Mouse (Mus musculus) midbrain, embryonic 14.5 days (tissue): ENCODE measurements around the gene Mgst2. TPM values are rescaled to one million over a fixed set of nuclear protein-coding genes. Genes with fewer than 3 reads are reported as not detected.
A peak's percentile ranks its signal among the peaks of the same experiment; 100 is the strongest.

Experiments
- ATAC-seq: fragments of 200-750 bp; cut with Nextera tagmentation; 2 replicates; pipeline ENCODE4 v1.8.0; 2017; ENCODE audit warnings: moderate number of reproducible peaks, moderate library complexity; ENCODE audit not compliant: low FRiP score, low TSS enrichment
- DNase-seq: peaks from one replicate; pipeline ENCODE4 v3.0.0-alpha.2; 2015
- H3K27ac ChIP-seq: fragments of 300-500 bp; sonication (generic); replicated peaks from 2 replicates; pipeline ENCODE4 v1.5.1; 2014; ENCODE audit warnings: mild to moderate bottlenecking, low read depth, low read length, moderate library complexity
- H3K27me3 ChIP-seq: fragments of 300-500 bp; sonication (generic); 2 replicates; pipeline ENCODE4 v1.6.1; 2014; ENCODE audit warnings: low read length, control low read depth, mixed read lengths; ENCODE audit not compliant: control insufficient read depth, insufficient read depth
- H3K36me3 ChIP-seq: fragments of 300-500 bp; sonication (generic); 2 replicates; pipeline ENCODE4 v1.6.1; 2014; ENCODE audit warnings: low read length, control low read depth; ENCODE audit not compliant: control insufficient read depth, insufficient read depth
- H3K4me1 ChIP-seq: fragments of 300-500 bp; sonication (generic); 2 replicates; pipeline ENCODE4 v1.6.1; 2014; ENCODE audit warnings: mild to moderate bottlenecking, antibody characterized with exemption, low read length, control low read depth; ENCODE audit not compliant: control insufficient read depth, insufficient read depth
- H3K4me2 ChIP-seq: fragments of 300-500 bp; sonication (generic); 2 replicates; pipeline ENCODE4 v1.6.1; 2014; ENCODE audit warnings: mild to moderate bottlenecking, low read length, moderate library complexity
- H3K4me3 ChIP-seq: fragments of 300-500 bp; sonication (generic); replicated peaks from 2 replicates; pipeline ENCODE4 v1.5.1; 2014; ENCODE audit warnings: low read depth, low read length
- H3K9ac ChIP-seq: fragments of 300-500 bp; sonication (generic); replicated peaks from 2 replicates; pipeline ENCODE4 v1.6.1; 2014; ENCODE audit warnings: mild to moderate bottlenecking, low read length, moderate library complexity
- H3K9me3 ChIP-seq: fragments of 300-500 bp; sonication (generic); 2 replicates; pipeline ENCODE4 v1.6.1; 2016; ENCODE audit warnings: low read length, control low read depth, mixed read lengths; ENCODE audit not compliant: control insufficient read depth
- WGBS: fragments of 180-500 bp; shearing (Covaris S2); extraction: QIAGEN DNeasy Blood & Tissue Kit; methylation state at CpG from one replicate; pipeline ENCODE4 v1.1.7; 2014; 5-methylcytosine and 5-hydroxymethylcytosine counted together
- polyA plus RNA-seq: library from polyadenylated mRNA; unstranded; fragments of >200 nt; fragmentation: Nextera tagmentation; extraction: Ambion mirVana; gene quantifications from 2 replicates; pipeline ENCODE4 v1.2.1, GENCODE M21; 2014

Gene Mgst2
- polyA plus RNA-seq, 1 experiment from 2014 or later = 0.46 TPM

GRCm38 (mm10) chr3:51686316-51686715 is 26.2 kb downstream of the Mgst2 start:
- H3K4me3 ChIP-seq = no peak overlapping the region
- H3K4me2 ChIP-seq = no peak overlapping the region
- DNase-seq = no peak
- WGBS = 91% methylated on average over 6 of the region's 6 CpGs
- H3K36me3 ChIP-seq = peaks cover 34% of the 10 kb centered on the region
- H3K9me3 ChIP-seq = no peaks in the 10 kb centered on the region
- no peaks in the 10 kb centered on the region for H3K4me1 ChIP-seq
- H3K27ac ChIP-seq = no peak overlapping the region
- H3K9ac ChIP-seq = no peak overlapping the region
- ATAC-seq = no peak
- no peaks in the 10 kb centered on the region for H3K27me3 ChIP-seq

- no peak for DNase-seq
- H3K27me3 ChIP-seq = no peaks in the 10 kb centered on the region
- WGBS = 86% methylated on average over 6 of the region's 6 CpGs
These were observed 26.6 kb downstream of the Mgst2 start for GRCm38 (mm10) chr3:51686791-51687190.

GRCm38 (mm10) chr3:51688725-51689124 is 28.6 kb downstream of the Mgst2 start:
- WGBS = 95% methylated on average over 8 of the region's 8 CpGs
- Histone ChIP-seq H3K27ac (no peak overlapping the region), H3K27me3 (no peaks in the 10 kb centered on the region), H3K9ac (no peak overlapping the region), H3K9me3 (no peaks in the 10 kb centered on the region), H3K4me1 (no peaks in the 10 kb centered on the region), H3K36me3 (peaks cover 34% of the 10 kb centered on the region), H3K4me3 (no peak overlapping the region), H3K4me2 (no peak overlapping the region)
- DNase-seq (no peak), ATAC-seq (no peak)

More at GRCm38 (mm10) chr3:51686791-51687190, 26.6 kb downstream of the Mgst2 start:
- H3K9ac ChIP-seq = no peak overlapping the region
- no peak overlapping the region for H3K4me3 ChIP-seq
- no peak overlapping the region for H3K27ac ChIP-seq
- no peak for ATAC-seq
- peaks cover 34% of the 10 kb centered on the region for H3K36me3 ChIP-seq
- no peaks in the 10 kb centered on the region for H3K4me1 ChIP-seq
- H3K9me3 ChIP-seq = no peaks in the 10 kb centered on the region
- no peak overlapping the region for H3K4me2 ChIP-seq

DNA sequence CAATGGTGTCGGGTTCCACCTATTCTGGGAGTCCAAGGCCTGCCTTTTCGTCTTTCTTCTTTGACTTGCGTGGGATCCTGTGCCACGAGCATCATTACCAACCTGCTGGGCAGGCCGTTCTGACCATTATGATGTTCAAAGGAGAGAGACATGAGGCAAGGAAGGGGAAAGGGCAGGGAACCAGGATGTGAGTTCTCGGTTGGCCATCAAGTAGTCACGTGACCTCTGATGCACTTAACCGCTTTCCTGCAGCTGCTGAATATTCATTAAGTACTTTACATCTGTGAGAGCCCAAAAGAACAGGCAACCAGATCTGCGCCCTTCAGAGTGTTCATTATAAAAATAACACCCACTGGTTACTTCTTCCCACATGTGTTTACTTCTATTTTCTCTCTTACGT is 33.0 kb downstream of the Mgst2 start:
- no peak overlapping the region for H3K9ac ChIP-seq
- ATAC-seq (no peak), DNase-seq (no peak)
- no peaks in the 10 kb centered on the region for H3K27me3 ChIP-seq
- no peaks in the 10 kb centered on the region for H3K4me1 ChIP-seq
- H3K4me3 ChIP-seq = no peak overlapping the region
- WGBS = 84% methylated on average over 10 of the region's 10 CpGs
- H3K4me2 ChIP-seq = no peak overlapping the region
- no peak overlapping the region for H3K27ac ChIP-seq
- peaks cover 31% of the 10 kb centered on the region for H3K36me3 ChIP-seq
- H3K9me3 ChIP-seq = no peaks in the 10 kb centered on the region

DNA sequence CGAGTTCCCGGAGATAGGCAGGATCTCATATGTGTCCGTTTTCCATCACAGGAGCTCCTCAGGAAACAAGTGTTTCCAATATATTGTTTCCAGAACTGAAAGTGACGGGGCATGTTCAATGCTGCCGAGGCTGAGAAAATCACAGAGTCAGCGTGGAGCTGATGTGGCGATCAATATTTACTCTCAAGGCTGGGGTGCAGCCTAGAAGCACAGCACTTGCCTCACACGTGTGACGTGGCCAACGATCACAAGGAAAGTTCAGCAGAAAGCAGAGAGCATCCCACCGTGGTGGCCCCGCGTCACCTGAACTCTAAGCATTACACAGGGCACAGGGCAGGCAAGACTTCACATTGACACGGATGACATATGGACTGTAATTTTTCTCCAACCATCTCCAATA is 34.4 kb downstream of the Mgst2 start:
- Histone ChIP-seq H3K9me3 (no peaks in the 10 kb centered on the region), H3K9ac (no peak overlapping the region), H3K27me3 (no peaks in the 10 kb centered on the region), H3K36me3 (peaks cover 17% of the 10 kb centered on the region), H3K27ac (no peak overlapping the region), H3K4me1 (peaks cover 4% of the 10 kb centered on the region; the same call in 1 of the 2 replicates), H3K4me3 (no peak overlapping the region), H3K4me2 (no peak overlapping the region)
- ATAC-seq = no peak
- WGBS = 93% methylated on average over 14 of the region's 14 CpGs
- DNase-seq = no peak

GRCm38 (mm10) chr3:51695713-51696112 is 35.6 kb downstream of the Mgst2 start:
- peaks cover 15% of the 10 kb centered on the region for H3K4me1 ChIP-seq
- no peak overlapping the region for H3K9ac ChIP-seq
- no peak overlapping the region for H3K27ac ChIP-seq
- no peak overlapping the region for H3K4me3 ChIP-seq
- WGBS = 96% methylated on average over 3 of the region's 3 CpGs
- DNase-seq (no peak), ATAC-seq (no peak)
- no peaks in the 10 kb centered on the region for H3K9me3 ChIP-seq
- no peak overlapping the region for H3K4me2 ChIP-seq
- peaks cover 6% of the 10 kb centered on the region for H3K36me3 ChIP-seq
- no peaks in the 10 kb centered on the region for H3K27me3 ChIP-seq

DNA sequence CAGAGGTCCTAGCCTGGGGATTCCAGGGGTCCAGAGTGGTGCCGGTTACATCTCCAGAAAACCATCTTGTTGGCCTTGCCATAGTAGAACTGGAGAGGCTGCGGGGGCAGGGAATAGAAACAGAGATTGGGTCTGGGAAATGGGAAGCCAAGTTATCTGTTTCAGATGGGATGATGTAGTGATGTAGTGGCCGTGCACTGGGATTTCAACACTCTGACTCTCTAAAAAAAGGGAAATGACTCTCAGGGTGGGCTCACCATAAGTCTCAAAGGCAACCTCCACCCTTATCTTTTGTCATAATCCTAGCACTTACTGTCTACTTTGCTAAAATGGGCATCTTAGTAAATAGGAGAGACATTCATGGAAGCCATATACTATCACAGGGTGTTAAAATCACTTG is 37.8 kb downstream of the Mgst2 start:
- no peak overlapping the region for H3K9ac ChIP-seq
- H3K4me3 ChIP-seq = no peak overlapping the region
- H3K4me2 ChIP-seq = no peak overlapping the region
- ATAC-seq (no peak), DNase-seq (no peak)
- H3K27ac ChIP-seq = no peak overlapping the region
- H3K27me3 ChIP-seq = no peaks in the 10 kb centered on the region
- H3K36me3 ChIP-seq = no peaks in the 10 kb centered on the region
- H3K4me1 ChIP-seq = peaks cover 33% of the 10 kb centered on the region
- 94% methylated on average over 3 of the region's 3 CpGs for WGBS
- no peaks in the 10 kb centered on the region for H3K9me3 ChIP-seq

- H3K27ac ChIP-seq = peak overlapping the region; percentile 96
- no peak overlapping the region; the same call in 1 of the 2 replicates for H3K4me2 ChIP-seq
- no peaks in the 10 kb centered on the region for H3K36me3 ChIP-seq
- peaks cover 37% of the 10 kb centered on the region for H3K4me1 ChIP-seq
- H3K9me3 ChIP-seq = no peaks in the 10 kb centered on the region
- DNase-seq = no peak
- H3K27me3 ChIP-seq = no peaks in the 10 kb centered on the region
- H3K9ac ChIP-seq = peak overlapping the region; percentile 60; the same call in 1 of the 2 replicates
- WGBS = 80% methylated on average over 4 of the region's 4 CpGs
- ATAC-seq = no peak
- no peak overlapping the region for H3K4me3 ChIP-seq
These were observed 40.0 kb downstream of the Mgst2 start for GRCm38 (mm10) chr3:51700123-51700522.

- peak overlapping the region; percentile 26 for H3K4me3 ChIP-seq
- DNase-seq = peak; percentile 66
- ATAC-seq = no peak
- no peaks in the 10 kb centered on the region for H3K36me3 ChIP-seq
- H3K4me1 ChIP-seq = peaks cover 37% of the 10 kb centered on the region
- no peaks in the 10 kb centered on the region for H3K9me3 ChIP-seq
- WGBS = 11% methylated on average over 15 of the region's 15 CpGs
- H3K4me2 ChIP-seq = peak overlapping the region; percentile 58
- peak overlapping the region; percentile 60; the same call in 1 of the 2 replicates for H3K9ac ChIP-seq
- H3K27ac ChIP-seq = peak overlapping the region; percentile 96
- H3K27me3 ChIP-seq = no peaks in the 10 kb centered on the region
These were observed 40.6 kb downstream of the Mgst2 start for GRCm38 (mm10) chr3:51700731-51701280.
